Mouse (Mus musculus) liver, embryonic 15.5 days (tissue): Measurements from ENCODE around the gene Atxn3. TPM values are rescaled to one million over a fixed set of nuclear protein-coding genes. Genes with fewer than 3 reads are reported as not detected.

Experiments
- ATAC-seq: fragments of 200-750 bp; cut with Nextera tagmentation; 2 replicates; pipeline ENCODE4 v1.8.0; 2017; ENCODE audit warnings: moderate number of reproducible peaks, mild to moderate bottlenecking, moderate library complexity; ENCODE audit not compliant: insufficient read depth
- H3K27ac ChIP-seq: fragments of 300-500 bp; sonication (generic); replicated peaks from 2 replicates; pipeline ENCODE4 v1.5.1; 2015; ENCODE audit warnings: mild to moderate bottlenecking, inconsistent platforms
- H3K27me3 ChIP-seq: fragments of 300-500 bp; sonication (generic); 2 replicates; pipeline ENCODE4 v1.6.1; 2015; ENCODE audit warnings: mild to moderate bottlenecking, inconsistent platforms
- H3K36me3 ChIP-seq: fragments of 300-500 bp; sonication (generic); replicated peaks from 2 replicates; pipeline ENCODE4 v1.6.1; 2015; ENCODE audit warnings: moderate library complexity, mild to moderate bottlenecking, inconsistent platforms
- H3K4me1 ChIP-seq: fragments of 300-500 bp; sonication (generic); replicated peaks from 2 replicates; pipeline ENCODE4 v1.6.1; 2015; ENCODE audit warnings: inconsistent platforms
- H3K4me2 ChIP-seq: fragments of 300-500 bp; sonication (generic); 2 replicates; pipeline ENCODE4 v1.6.1; 2015; ENCODE audit warnings: moderate library complexity, mild to moderate bottlenecking, inconsistent platforms
- H3K4me3 ChIP-seq: fragments of 300-500 bp; sonication (generic); replicated peaks from 2 replicates; pipeline ENCODE4 v1.5.1; 2015; ENCODE audit warnings: mild to moderate bottlenecking, inconsistent platforms
- H3K9ac ChIP-seq: fragments of 300-500 bp; sonication (generic); 2 replicates; pipeline ENCODE4 v1.6.1; 2015; ENCODE audit warnings: moderate library complexity, mild to moderate bottlenecking, inconsistent platforms
- H3K9me3 ChIP-seq: fragments of 300-500 bp; sonication (generic); replicated peaks from 2 replicates; pipeline ENCODE4 v1.6.1; 2016; ENCODE audit warnings: inconsistent platforms
- WGBS: fragments of 180-500 bp; shearing (Covaris S2); methylation state at CpG from one replicate; pipeline ENCODE4 v1.1.7; 2015; ENCODE audit warnings: mixed read lengths; ENCODE audit not compliant: insufficient replicate concordance; 5-methylcytosine and 5-hydroxymethylcytosine counted together
- polyA plus RNA-seq: library from polyadenylated mRNA; unstranded; fragments of >200 nt; fragmentation: Nextera tagmentation; extraction: Ambion mirVana; gene quantifications from 2 replicates; pipeline ENCODE4 v1.2.1, GENCODE M21; 2015

Atxn3 gene
- polyA plus RNA-seq, 1 experiment from 2014 or later = 10.5 TPM

DNA sequence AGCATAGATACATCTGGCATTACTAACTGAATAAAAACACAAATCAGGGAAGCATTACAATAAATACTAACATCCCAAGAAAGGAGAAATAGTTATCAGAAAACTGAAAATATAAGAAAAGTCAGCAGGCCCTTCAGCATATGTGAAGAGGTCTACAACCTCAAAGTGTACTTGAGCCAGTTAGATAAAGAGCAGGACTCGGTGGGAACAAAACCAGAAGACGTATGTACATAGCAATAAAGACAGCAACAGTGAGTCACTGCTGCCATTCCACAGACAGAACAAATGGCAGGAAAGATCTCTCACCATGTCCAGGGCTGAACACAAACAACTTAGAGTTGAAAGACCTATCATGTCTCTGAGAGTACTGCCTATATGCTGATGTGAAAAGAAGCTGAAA, 69.7 kb downstream of the Atxn3 start:
- Histone ChIP-seq H3K4me3 (no peak overlapping the region), H3K27me3 (no peaks in the 10 kb centered on the region), H3K4me2 (no peak overlapping the region), H3K9ac (no peak overlapping the region), H3K9me3 (no peaks in the 10 kb centered on the region), H3K27ac (no peak overlapping the region), H3K4me1 (no peaks in the 10 kb centered on the region), H3K36me3 (peaks cover 63% of the 10 kb centered on the region)
- ATAC-seq = no peak
- 70% methylated on average over 2 of the region's 2 CpGs for WGBS

DNA sequence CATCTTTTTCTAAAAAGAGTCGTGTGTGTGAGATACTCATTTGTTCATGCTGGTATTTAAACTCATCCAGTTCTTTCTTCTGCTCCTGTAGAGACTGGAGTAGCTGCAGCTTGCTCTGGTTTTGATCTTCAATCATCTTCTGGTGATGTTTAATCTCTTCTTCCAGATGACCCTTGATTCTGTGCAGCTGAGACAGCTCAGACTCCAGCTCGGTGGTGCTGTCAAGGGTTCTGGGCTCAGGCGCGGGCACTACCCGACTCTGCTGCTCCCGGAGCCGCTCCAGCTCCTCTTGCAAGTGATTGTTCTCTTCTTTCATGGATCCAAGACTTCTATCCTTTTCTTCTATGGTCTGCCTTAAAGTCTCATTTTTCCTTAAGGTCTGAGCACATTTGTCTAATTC, 73.1 kb downstream of the Atxn3 start:
- Histone ChIP-seq H3K27ac (no peak overlapping the region), H3K9me3 (no peaks in the 10 kb centered on the region), H3K27me3 (no peaks in the 10 kb centered on the region), H3K4me1 (no peaks in the 10 kb centered on the region), H3K4me2 (no peak overlapping the region), H3K4me3 (no peak overlapping the region), H3K9ac (no peak overlapping the region), H3K36me3 (peaks cover 53% of the 10 kb centered on the region)
- ATAC-seq = no peak
- 83% methylated on average over 7 of the region's 7 CpGs for WGBS

DNA sequence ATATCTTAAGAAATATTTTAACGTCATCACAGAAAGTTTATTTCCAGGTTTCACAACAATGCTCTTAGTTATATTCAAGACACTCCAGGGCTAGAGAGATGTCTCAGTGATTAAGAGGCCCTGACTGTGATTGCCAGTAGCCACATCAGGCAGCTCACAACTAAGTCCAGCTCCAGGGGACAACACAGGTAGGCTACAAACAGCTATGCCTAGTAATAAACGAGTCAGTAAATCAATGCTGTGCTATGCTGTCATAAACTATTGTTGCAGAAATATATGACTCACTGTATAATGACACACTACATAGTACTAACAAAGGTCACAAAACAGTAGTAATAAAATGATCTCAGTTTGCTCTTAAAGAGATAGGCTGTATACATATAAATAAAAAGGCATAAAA, 81.7 kb downstream of the Atxn3 start:
- 79% methylated on average over 2 of the region's 2 CpGs for WGBS
- no peak for ATAC-seq
- no peaks in the 10 kb centered on the region for H3K27me3 ChIP-seq
- no peak overlapping the region for H3K9ac ChIP-seq
- H3K27ac ChIP-seq = no peak overlapping the region
- H3K36me3 ChIP-seq = peaks cover 55% of the 10 kb centered on the region
- no peaks in the 10 kb centered on the region for H3K4me1 ChIP-seq
- H3K9me3 ChIP-seq = no peaks in the 10 kb centered on the region
- H3K4me3 ChIP-seq = no peak overlapping the region
- H3K4me2 ChIP-seq = no peak overlapping the region

DNA sequence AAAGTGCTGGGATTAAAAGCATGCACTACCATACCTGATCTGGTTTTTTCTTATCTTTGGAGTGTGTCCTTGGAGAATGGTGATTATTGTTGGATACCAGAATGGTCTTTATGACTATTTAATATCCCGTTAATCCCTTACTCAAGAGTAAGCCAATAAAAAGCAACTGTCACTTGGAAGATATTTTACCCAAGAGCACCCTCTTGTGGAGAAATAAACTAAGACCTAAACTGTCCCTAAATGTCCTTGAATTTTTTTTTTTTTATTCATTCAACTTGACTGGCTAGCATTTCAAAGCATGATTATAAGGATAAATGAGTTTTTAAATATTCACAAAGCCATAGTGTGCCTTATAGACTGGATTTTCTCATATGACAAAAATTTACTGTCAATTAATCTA, 82.9 kb downstream of the Atxn3 start:
- Histone ChIP-seq H3K9me3 (no peaks in the 10 kb centered on the region), H3K4me1 (no peaks in the 10 kb centered on the region), H3K36me3 (peaks cover 54% of the 10 kb centered on the region), H3K4me2 (no peak overlapping the region), H3K4me3 (no peak overlapping the region), H3K9ac (no peak overlapping the region), H3K27ac (no peak overlapping the region), H3K27me3 (no peaks in the 10 kb centered on the region)
- 50% methylated on average over 1 of the region's 1 CpGs for WGBS
- no peak for ATAC-seq

Other genes starting within 250 kb of the Atxn3 start
- 0.06 and 0.21 TPM in 2 replicates for gene Tc2n, start 239.7 kb downstream of the Atxn3 start, polyA plus RNA-seq
- gene Fbln5, start 139.2 kb downstream of the Atxn3 start, polyA plus RNA-seq = 6.4 and 6.8 TPM in 2 replicates
- gene Trip11, start 45.0 kb downstream of the Atxn3 start, polyA plus RNA-seq = 8.5 and 9.3 TPM in 2 replicates
- 14.8 and 16.5 TPM in 2 replicates for gene Cpsf2, start 17.7 kb upstream of the Atxn3 start, polyA plus RNA-seq
- gene Slc24a4, start 170.5 kb upstream of the Atxn3 start, polyA plus RNA-seq = 0.15 and 0.20 TPM in 2 replicates